Mouse (Mus musculus) layer of hippocampus, adult 2 months (tissue): ENCODE measurements around the gene Grap2. TPM values are rescaled to one million over a fixed set of nuclear protein-coding genes. Genes with fewer than 3 reads are reported as not detected.

Source experiments
- DNase-seq, 2 experiments: peaks; one replicate each; pipeline ENCODE4 v3.0.0; 2022; ENCODE audit warnings: low spot score in 2 of 2
- H3K27ac ChIP-seq: fragments of 200-600 bp; 2 replicates; pipeline ENCODE4 v1.8.1; 2022
- H3K4me3 ChIP-seq: fragments of 200-600 bp; 2 replicates; pipeline ENCODE4 v1.8.1; 2022; ENCODE audit warnings: mild to moderate bottlenecking
- CTCF ChIP-seq: fragments of 200-600 bp; conservative IDR thresholded peaks from 2 replicates; pipeline ENCODE4 v1.8.1; 2022; ENCODE audit warnings: antibody characterized with exemption, mild to moderate bottlenecking, moderate library complexity
- total RNA-seq, 2 experiments: library from RNA; stranded (reverse); gene quantifications; 2 replicates each; pipeline ENCODE4 v1.2.3; 2021

Grap2 gene
- total RNA-seq, 2 experiments from 2014 or later = 0.22 to 0.28 TPM

DNA sequence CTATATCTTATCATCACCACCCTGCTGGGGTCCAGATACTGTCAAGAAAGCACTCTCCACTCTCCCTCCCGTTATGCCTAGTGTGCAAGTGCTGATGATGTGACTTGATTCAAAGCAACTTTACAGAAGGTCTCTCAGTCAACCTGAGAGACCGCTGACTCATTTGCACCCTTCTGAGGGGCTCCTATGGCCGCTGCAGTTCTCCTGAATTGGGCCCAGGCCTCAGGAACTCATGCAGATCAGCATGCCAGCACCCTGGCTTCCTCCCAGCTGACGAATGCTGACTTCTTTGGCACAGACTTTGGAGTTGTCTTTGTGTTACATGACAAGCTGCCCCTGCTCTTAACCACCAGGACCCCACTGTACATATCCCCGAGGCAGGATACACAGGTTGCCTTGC, 21.5 kb downstream of the Grap2 start:
- Histone ChIP-seq H3K4me3 (no peak overlapping the region), H3K27ac (no peak overlapping the region)
- no peak for TF ChIP-seq CTCF
- DNase-seq = no peak

GRCm38 (mm10) chr15:80598750-80599149, 26.4 kb downstream of the Grap2 start:
- H3K27ac ChIP-seq = no peak overlapping the region
- no peak for DNase-seq
- no peak overlapping the region for H3K4me3 ChIP-seq
- no peak for TF ChIP-seq CTCF

GRCm38 (mm10) chr15:80599213-80599750, 26.9 kb downstream of the Grap2 start:
- H3K27ac ChIP-seq = no peak overlapping the region
- TF ChIP-seq CTCF = no peak

GRCm38 (mm10) chr15:80599843-80600242, 27.4 kb downstream of the Grap2 start:
- Histone ChIP-seq H3K4me3 (no peak overlapping the region), H3K27ac (no peak overlapping the region)
- DNase-seq = no peak
- no peak for TF ChIP-seq CTCF

More at GRCm38 (mm10) chr15:80599213-80599750, 26.9 kb downstream of the Grap2 start:
- no peak for DNase-seq
- no peak overlapping the region for H3K4me3 ChIP-seq

DNA sequence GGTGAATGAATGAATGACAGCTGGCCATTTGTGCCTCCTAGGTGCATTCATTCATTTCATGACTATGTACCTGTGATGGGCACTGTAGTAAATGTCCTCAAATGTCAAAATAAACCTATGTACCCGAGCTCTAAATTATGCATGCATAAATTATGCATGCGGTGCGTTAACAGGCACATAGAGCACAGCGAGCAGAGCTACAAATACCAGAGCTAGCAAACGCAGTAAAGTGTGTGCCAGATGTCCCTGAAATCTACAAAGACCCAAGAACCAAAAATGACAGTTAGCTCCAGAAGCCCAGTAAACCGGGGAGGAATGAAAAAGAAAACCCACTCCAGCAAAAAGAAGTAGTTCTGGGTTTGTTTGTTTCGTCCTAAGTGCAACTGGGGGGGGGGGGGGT, 29.1 kb downstream of the Grap2 start:
- no peak for DNase-seq
- no peak overlapping the region for H3K27ac ChIP-seq
- no peak overlapping the region for H3K4me3 ChIP-seq
- TF ChIP-seq CTCF = no peak

GRCm38 (mm10) chr15:80602487-80602886, 30.1 kb downstream of the Grap2 start:
- no peak for DNase-seq
- Histone ChIP-seq H3K4me3 (no peak overlapping the region), H3K27ac (no peak overlapping the region)
- TF ChIP-seq CTCF = no peak

DNA sequence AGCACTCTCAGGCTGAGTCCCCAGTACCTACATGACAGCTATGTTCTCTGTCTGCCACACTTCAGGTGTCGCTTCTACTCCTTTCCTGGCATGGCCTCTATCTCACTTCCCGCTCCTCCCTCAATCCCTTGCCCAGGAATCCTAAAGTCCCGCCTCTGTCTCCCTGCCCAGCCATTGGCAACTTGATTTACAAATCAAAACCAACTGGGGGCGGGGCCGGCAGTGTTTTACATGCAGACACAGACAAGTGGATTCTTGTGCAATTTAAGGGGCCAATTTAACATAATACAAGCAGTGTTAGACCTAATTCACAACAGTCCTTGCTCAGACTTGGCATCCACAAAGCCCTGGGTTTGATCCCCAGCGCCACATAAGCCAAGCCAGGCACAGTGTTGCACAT, 31.6 kb downstream of the Grap2 start:
- TF ChIP-seq CTCF = no peak
- DNase-seq = no peak
- no peak overlapping the region for H3K4me3 ChIP-seq
- H3K27ac ChIP-seq = no peak overlapping the region

DNA sequence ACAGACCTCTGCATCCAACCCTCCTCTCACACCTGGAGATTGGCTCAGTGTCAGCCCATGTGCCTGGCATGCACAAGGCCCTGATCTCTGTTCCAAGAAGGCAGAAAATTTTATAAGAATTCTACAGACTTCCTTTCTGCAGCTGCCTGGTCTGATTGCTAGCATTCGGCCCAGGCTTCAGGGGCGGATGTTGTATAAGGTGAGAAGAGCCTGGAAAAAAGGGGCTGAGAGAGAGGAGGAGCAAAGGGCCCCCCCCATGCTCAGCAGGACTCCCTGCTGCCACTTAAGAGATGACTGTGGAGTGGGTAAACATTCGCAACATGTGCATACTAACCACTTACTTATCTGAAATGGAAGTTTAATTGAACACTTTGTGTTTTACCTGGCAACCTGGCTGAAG, 35.6 kb downstream of the Grap2 start:
- no peak for DNase-seq
- no peak overlapping the region for H3K27ac ChIP-seq
- no peak overlapping the region for H3K4me3 ChIP-seq
- TF ChIP-seq CTCF = no peak

- Histone ChIP-seq H3K4me3 (no peak overlapping the region), H3K27ac (no peak overlapping the region)
- TF ChIP-seq CTCF = no peak
- DNase-seq = no peak
These were observed 37.9 kb downstream of the Grap2 start for GRCm38 (mm10) chr15:80610335-80610734.

GRCm38 (mm10) chr15:80611478-80611877, 39.1 kb downstream of the Grap2 start:
- no peak overlapping the region for H3K4me3 ChIP-seq
- no peak for DNase-seq
- H3K27ac ChIP-seq = no peak overlapping the region
- TF ChIP-seq CTCF = no peak

- no peak overlapping the region for H3K27ac ChIP-seq
These were observed 41.5 kb downstream of the Grap2 start for GRCm38 (mm10) chr15:80613904-80614303.

DNA sequence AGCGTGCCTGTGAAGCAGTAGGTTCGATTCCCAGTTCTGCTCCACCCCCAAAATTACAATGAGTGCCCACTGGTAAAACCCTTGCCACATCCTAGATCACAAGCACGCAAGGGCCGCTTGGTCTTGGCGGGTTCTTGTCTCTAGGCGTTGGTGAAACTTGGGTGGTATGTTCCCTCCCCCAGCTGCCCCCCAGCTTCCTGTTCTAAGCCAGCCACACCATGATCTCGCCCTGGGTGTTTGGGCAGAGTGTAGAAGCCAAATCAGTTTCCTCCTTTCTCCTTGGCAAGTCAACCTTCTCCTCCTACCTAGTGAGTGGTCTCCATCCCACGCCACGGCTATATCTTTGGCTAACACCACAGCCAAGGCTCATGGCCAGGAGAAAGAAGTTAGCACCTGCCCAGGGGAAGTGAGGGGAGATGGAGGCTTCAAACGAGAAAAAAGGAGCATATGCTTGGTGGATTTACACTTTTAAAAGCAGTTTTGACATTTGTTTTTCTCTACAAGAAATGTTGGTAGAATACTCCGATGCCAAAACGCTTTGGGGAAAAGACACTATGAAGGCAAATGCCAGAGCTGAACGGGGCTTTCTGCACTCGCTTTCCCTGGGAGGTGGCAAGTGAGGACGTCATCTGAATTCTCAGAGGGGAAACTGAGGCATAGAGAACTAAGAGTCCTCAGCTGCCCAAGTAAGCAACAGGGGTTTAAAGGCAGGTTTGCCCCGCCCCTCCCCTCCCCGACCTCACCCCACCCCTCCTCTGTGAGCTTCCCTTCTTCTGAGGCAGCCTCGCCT, 42.3 kb downstream of the Grap2 start:
- TF ChIP-seq CTCF = no peak
- DNase-seq = no peak
- no peak overlapping the region for H3K4me3 ChIP-seq
- H3K27ac ChIP-seq = peak overlapping the region; percentile 39; the same call in 1 of the 2 replicates

More at GRCm38 (mm10) chr15:80613904-80614303, 41.5 kb downstream of the Grap2 start:
- TF ChIP-seq CTCF = no peak
- no peak for DNase-seq
- no peak overlapping the region for H3K4me3 ChIP-seq

DNA sequence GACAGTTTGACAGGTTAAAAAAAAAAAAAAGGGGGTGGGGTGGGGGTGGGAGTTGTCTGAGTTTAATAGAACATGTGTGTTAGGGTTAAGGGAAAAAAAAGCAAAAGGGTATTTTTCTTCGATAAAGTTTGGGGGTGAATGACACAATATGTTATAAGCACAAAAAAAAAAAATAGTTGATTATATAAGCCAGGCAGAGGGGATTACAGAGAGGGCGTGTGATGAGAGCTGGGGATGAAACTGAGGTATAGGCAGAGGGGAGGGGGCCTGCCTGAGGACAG, 42.8 kb downstream of the Grap2 start:
- peak overlapping the region; percentile 32; the same call in 1 of the 2 replicates for H3K27ac ChIP-seq
- DNase-seq = no peak

More for the DNA sequence above, 42.8 kb downstream of the Grap2 start:
- no peak for TF ChIP-seq CTCF
- no peak overlapping the region for H3K4me3 ChIP-seq
